Mouse (Mus musculus) heart, adult 9 months (tissue): Measurements from ENCODE around the gene Trim2.

Experiments
- DNase-seq, 2 experiments: peaks; one replicate each; pipeline ENCODE4 v3.0.0; 2022; ENCODE audit warnings: low spot score in 2 of 2

Trim2 gene

DNA sequence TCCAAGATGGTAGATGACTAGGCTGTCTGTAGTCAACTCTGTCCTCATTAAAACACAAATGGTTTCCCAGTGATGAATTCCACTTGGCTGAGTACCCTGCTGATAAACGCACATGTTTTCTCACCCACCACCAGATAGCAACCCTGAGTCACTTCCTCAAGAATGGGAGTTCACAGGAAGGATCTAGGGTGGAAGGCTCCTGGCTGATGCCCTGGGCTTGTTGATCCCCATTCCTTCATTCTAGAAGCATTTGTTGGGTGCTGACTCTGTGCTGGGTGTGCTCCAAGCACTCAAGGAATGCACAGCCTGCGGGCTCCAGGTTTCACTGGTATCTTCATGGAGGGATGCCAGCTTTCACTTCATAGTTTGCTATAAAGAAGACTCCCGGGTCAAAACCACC, 12.8 kb upstream of the Trim2 start:
- DNase-seq, result peak; percentile 45 to 48

DNA sequence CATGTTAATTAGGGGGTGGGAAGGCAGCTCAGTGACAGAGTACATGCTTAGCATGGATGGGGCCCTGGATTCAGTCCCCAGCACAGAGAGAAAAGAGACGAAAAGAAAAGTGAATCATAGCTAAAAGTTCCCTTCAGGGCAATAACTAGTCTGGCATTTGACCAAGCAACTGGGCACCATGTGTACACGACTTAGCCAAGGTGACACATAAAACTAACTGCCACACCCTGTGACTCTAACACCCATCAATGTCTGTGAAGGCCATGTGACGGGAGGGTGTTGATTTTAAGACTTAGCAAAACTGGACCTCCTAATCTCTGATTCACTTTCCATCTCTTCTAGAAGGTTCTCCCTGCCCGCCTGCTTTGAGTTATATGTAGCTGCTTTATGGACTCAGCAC, 12.2 kb upstream of the Trim2 start:
- no peak for DNase-seq

DNA sequence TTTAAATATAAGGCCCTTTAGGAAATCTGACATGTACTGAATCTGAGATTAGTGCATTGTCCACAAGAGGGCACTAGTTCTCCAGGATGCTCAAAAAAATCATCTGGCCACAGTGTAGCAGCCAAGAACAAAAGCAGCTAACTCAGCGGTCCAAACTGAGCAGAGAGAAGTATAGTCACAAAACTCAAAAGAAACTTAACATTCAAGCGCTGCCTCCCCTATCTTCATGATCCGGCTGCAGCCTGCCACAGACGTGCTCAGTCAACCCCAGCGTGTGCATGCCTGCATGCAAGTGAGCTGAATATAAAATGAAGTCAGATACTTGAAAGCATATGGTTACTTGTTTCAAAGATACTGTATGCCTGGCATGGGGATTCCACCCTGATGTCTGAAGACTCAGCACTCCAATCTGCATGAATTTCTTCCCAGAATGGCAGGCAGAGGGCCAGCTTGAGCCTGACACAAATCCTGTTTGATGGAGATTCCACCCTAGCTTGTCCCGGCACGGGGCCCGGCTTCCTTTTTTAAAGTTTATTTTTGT, 8.0 kb upstream of the Trim2 start:
- DNase-seq, result peak; percentile 43 to 76

DNA sequence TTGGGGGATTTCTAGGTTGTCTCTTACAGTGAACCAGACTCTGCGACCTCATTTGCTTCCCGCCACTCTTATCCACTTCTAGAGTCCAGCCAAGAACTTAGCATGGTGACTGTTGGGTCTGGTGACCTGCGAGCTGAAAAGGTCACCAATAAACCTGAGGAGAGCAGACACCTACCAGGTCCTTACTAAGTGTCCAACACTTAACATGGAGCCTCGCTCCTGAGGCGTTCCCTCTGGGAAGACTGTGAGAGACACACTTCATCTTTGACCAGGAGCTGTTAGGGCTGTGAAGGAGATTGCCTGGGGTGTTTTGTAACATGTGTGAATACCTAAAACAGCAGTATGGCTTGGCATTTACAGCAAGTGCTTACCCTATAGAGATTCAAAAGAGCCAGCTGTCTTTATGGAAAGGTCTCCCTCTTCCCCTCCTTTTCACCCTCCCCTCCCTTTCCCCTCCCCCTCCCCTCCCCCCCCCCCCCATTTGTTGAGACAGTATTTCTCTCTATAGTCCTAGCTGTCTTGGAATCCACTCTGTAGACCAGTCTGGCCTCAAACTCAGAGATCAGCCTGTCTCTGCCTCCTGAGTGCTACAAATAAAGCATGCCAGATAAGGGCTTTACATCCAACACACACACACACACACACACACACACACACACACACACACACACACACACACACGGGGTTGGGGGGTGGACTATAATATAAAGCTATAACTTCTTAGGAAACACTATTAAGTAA, 7.3 kb upstream of the Trim2 start:
- DNase-seq, result no peak

DNA sequence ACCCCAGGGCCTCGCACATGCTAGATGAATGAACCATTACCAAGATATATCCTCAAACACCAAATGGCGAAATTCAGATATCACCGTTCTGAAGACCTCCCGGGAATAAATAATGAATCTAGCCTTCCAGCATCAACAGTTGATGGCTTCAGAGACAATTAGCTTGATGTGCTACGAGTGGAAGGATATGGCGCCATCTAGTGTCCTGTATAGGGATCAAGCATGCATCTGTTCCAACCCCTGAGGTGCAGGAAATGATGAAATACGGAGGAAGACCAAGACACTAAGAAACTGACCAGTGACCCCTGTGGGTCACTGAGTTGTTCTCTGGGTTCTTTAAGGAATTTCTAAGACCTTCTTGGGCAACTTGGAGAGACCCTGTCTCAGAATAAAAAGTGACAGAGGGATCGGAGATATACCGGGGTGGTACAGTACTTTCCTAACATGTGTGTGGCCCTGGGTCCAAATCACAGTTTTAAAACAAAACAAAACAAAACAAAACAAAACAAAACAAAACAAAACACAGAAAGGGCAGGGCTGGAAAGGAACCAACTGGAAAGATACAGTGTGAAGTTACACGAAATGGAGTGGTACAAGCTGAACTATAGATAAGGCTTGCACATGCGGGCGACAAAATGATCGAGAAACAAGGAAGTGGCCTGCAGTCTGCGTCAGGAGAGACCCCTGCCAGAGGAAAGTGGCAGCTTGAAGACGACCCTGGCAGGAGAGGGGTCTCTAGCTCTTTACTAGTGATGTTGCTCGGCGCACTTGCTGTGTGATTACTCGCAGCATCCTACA, 6.5 kb upstream of the Trim2 start:
- peak; percentile 57 to 71 for DNase-seq

DNA sequence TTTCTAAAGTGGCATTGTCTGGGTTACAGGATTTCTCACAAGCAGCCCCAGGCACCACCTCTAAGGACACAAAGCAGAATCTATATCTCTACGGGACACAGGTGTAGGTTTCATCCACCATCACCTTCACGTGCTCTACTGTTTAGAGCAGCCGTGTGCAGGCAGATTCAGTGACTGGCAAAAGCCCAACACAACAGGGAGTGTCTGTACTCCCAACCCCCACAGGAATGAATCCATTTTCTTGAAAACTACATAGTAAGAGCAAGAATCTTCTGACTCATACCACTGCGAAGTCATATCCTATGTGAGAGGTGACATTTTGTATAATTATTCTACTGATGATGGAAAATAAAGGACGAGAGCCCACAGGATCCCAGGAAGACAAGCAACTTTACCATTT, 5.6 kb upstream of the Trim2 start:
- DNase-seq, result no peak

DNA sequence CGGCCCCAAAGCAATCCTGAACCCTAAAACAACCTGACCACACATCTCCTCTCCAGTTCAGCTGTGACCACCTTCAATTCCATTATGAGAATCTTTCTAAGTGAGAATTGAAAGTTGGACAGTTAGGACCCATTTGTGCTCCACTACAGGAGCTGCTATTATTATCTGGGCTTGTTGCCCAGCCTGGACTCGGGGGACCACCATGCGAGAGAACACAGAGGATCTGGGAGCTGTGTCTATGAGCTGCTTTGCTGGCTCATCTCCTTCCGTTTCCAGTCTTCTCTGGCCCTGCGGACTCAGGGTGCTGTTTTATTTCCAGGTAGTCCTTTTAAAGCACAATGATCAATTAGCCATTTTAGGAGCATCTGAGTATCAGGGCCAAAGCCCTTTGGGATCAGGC, 839 bp upstream of the Trim2 start:
- peak in 1 of 2 experiments; percentile 28 for DNase-seq

DNA sequence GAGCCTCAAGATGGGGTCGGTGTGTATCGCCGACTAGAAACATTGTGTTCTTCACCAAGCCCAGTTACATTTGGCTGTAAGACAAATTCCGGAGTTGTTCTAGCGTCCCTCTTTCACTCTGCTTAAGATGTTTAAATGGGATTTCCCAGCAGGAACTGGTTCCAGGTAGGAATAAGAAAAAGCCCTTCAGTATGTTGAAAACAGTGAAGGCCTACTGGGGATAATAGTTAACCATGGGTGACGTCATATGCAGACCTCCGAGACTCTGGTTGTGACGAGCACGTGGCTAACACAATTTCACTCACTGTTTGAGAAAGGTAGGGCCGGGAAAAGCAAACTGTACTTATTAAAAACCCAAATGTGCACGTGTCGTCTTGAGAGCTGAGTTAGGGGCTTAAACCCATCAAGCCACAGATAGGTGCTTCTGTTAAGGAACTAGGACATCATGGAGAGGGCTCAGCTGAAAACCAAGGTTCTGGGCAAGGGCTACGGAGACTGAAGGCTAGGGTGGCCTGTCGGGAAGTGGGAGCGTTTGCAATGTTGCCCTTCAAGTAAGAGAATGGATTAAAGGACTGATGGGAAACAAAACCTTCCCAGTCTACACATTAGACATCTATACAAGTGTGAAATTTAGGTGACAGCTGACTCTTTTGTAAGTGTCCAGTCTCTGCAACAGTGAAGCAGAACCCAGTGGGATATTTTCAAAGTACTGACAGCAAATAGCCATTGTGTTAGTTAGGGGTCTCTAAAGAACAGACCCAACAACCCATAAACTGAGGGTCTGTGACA, 761 bp downstream of the Trim2 start:
- DNase-seq, result no peak

DNA sequence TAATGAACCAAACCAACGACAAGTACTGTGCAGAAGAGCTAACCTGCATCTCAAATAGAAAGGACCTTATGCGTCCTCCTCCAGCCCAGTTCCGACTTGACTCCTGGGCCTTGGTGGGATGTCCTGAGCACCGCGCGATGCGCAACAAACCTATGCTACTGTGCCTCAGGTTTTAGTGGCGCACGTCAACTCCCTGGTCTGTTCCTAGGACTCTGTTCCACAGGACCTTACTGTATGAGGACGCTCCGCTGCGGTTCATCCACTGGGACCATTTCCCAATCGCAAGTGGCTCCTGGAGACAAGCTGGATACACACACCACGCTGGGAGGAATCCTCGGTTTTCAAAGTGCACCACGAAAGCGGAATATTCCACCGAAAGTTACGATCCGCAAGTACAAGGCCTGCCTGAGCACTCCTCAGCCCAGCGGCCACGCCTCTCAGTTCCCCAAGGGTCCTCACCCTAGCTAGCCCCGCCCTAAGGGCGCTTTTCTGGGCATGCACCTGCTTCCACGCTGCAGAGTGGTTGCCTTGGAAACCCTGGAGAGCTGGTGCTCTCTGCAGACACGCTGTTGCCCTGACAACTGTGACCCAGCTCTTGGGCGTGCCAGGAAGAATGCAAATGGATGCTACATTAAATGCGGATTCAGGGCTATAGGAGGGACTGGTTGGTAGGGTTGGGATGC, 1.5 kb downstream of the Trim2 start:
- no peak for DNase-seq

DNA sequence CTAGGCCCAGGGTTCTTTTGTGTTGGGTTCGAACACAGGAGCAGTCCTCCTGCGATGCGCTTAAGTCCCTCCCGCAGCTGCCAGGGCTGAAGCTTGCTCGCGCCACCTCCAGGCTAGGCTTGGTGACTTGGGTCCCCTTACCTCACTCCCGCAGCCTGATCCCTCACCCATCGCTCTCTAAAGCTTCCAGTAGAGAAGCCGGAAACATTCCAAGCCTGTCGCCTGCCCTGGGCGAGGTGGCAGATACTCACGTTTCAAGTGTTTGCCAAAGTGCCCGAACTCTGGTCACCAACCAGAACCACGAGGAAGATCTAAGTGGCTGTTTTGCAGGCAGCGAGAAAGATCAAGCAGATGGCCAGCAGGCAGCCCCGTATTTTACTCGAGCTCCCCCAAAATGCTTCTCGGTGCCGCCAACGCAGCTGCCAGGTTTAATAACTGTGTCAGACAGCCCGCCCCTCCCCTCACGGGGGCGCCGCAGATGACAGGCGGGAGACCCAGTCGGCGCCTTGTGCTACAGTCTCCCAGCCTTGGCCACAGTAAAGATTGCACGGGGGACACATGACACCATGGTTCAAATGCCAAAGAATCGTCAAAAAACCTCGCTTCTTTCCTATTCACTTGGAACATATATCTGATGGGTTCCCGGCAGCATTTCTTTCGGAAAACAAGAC, 2.2 kb downstream of the Trim2 start:
- DNase-seq, result no peak

DNA sequence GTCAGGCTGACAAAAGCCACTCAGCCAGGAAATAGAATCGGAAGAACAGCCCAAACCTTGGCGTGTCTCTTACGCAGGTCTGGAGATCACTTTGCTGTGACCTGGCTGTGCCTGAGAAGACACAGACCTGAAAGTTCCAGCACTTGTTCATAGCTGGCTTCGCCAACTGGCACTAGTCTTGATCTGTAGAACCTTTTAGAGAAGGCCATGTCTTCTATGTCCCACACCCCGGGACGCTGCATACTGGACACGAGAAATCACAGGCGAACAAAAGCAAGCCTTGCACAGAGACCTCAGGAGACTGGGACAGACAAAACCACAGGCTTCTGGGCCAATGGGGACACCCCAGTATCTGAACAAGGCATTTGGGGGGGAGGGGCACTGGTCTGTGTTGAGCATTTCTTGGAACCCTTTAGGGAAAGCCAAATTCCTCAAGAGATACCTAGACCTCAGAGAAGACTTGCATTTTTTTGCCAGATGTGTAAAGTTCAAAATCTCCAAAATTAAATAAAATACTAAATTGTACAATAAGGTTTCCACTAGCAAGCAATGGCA, 3.2 kb downstream of the Trim2 start:
- no peak for DNase-seq

DNA sequence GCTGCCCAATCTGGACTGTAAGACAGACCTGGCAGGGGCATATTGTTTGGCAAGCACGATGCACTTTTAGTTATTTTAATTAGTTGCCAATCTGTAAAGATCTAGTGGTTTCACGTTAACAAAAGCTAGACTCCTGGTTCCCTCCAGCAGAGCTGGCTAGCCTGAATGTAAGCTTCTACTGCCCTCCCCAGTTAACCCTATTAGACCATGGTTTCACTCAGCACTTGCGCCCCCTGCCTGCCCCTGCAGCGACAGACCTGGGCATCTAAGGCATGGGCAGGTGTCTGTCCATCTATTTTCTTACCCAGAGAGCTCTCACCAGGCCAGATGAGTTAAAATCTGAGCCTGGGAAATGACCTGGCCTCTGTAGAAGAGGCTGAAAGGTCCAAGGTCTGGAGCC, 4.4 kb downstream of the Trim2 start:
- no peak for DNase-seq

DNA sequence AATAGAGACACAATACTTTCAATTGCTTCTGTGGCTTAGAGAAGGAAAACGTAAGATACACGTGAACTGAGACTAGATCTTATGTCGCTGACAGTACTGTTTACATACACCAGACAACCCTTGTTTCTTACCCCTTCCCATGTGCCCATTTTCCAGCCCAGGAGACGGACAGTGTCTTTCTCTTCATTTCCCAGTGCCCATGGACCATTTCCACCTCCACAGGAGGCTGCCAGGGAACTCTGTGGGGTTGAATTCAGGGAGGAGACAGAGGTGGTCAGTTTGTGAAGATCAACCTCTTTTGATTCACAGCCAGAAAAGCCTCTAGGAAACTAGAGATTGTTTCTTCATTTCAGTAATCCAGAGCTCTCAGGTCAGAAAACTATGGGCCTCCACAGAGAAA, 5.0 kb downstream of the Trim2 start:
- DNase-seq, result no peak

DNA sequence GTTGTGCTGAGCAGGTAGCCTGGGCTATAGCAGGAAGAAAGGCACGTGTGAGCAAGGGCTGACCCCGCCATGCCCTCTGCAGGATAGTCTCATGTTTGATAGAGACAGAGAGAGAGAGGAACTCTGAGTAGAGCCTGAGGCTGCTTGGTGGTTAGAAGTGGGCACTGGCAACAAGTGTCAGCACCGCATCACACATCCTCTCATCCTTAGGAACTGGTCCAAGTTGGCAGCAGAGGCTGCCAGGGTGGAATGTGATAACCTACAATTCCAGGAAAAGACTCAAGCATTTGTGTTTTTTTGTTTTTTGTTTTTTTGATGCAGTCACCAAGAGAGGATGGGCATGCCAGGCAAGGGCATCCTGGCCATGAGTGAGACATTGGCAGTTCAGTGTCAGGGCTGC, 8.5 kb downstream of the Trim2 start:
- no peak for DNase-seq

DNA sequence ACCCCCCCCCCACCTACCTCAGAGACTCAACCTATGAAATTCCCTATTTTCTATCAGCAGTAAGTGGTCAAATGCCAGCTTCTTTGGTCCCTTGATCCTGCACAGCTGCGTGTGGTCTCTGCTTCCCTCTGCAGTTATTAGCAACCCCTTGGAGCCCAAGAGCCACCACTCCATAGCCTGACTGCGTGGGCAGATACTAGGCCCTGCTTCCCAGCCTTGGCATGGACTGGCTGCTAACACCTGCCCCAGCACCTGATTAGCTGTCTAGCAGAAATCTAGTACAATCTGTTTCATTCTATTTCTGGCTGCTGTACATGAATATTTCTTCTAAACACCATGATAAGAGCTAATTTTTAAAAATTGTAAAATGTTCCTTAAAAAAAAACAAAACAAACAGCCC, 10.0 kb downstream of the Trim2 start:
- no peak for DNase-seq

DNA sequence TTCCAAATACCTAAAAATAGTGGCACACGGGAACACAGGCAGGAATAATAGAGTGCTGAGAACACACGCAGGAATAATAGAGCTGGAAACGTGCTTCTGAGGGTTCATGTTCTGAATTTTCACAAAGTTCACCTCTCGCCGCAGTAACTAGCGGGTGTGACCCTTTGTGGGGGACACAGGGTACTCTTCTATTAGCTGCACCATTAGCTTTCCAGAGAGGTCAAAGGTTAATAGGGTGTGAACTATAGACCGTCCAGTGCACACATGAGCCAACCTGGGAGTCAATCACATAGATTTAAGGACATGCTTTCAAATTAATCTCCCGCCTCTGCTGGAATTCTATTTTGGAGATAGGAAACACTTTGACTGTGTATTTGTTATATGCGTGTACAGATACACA, 11.9 kb downstream of the Trim2 start:
- no peak for DNase-seq

DNA sequence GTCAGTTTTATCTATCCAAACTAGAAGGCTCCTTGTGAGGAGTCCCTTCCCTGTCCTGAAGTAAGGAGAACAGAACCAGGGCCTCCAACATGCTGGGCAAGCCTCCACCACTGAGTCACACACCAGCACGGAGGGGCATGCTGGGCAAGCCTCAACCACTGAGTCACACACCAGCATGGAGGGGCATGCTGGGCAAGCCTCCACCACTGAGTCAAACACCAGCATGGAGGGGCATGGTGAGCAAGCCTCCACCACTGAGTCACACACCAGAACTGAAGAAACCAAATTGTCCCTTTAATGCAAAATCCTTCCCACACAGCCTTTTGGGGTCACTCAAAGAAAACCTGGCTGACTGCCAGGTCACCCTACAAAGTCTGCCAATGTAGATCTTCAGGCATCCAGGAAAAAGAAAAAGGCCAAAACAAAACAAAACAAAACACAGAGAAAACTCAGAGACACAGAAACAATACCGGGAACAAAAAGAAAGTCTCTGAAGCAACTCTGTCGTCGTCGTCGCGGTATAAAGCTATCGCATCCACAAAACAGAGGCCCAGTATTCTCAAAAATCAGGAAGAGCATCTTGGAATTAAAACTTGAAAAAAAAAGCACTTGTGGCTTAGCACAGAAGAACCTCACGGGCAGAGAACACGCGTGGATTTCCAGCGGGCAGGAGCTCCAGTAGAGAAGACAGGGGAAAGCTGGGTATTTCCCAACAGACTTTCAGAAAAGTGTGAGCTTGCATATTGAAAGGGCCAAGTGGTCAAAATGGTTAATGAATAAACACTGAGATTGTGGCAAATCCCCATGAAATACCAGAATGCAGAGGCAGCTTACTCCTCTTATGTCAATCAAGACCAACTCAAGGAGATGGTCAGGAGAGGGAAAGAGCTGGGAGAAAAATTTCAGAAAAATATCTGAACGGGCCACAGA, 12.7 kb downstream of the Trim2 start:
- DNase-seq, result no peak

DNA sequence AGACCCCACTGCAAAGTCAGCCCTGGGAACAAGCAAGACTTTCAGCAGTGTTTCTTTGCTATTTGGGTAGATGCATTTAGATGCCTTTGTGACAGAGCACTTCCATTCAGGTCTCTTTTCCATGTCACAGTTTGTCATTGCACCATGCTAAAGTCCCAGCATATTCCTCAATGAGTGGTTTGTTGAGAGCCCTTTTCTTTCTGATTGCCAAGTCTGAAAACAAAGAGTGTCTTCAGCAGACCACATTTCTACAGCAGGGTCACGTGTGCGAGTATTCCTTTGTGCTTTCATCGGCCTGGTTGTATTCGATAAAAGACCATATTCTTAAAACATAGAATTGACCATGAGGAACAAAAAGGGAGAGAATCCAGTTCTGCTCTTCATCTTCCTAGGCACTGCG, 14.4 kb downstream of the Trim2 start:
- DNase-seq, result no peak

DNA sequence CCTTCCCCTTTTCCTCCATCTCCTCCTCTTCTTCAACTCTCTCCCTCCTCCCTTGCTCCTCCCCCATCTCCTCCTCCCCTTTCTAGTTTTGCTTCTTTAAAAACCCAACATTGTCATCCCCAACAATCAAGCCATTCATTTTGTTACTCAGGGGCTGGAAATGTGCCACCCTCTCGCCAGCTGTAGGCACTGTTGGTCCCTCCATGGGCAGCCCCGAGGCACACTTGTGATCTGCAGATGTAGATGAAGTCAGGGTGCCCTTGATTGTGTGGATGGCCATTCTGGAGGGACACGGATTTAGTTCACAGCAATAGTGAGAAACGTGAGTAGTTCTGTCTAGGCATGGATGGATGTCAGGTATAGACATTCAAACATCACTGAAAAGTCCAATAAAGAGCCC, 17.7 kb downstream of the Trim2 start:
- no peak for DNase-seq

DNA sequence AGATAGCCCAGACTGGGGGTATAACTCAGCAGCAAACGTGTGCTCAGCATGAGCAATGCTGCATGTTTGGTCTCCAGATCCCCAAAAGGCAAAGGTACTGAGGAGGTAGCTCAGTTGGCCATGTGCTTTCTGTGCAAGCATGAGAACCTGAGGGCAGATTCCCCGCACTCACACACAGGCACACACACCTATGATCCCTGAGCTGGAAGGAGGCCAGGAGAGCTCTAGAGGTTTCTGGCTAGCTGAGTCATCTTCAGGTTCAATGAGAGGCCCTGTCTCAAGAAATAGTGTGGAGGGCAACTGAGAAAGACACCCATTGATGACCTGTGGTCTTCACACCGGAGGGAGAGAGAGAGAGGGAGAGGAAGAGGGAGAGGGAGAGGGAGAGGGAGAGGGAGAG, 19.4 kb downstream of the Trim2 start:
- no peak for DNase-seq
